Mouse (Mus musculus) kidney, embryonic 15.5 days (tissue): ENCODE measurements at regions not wholly inside any gene's neighbourhood (a gene's known extent, or its start where the extent isn't known, plus 50 kb on each side); places are given as distances from the start of the nearest gene placed in this dataset.

Experiments used
- ATAC-seq: fragments of 200-750 bp; cut with Nextera tagmentation; replicated peaks from 2 replicates; pipeline ENCODE4 v1.8.0; 2017; ENCODE audit warnings: moderate TSS enrichment; ENCODE audit not compliant: low FRiP score
- H3K27ac ChIP-seq: fragments of 300-500 bp; sonication (generic); 2 replicates; pipeline ENCODE4 v1.5.1; 2015; ENCODE audit warnings: mild to moderate bottlenecking, inconsistent platforms
- H3K27me3 ChIP-seq: fragments of 300-500 bp; sonication (generic); 2 replicates; pipeline ENCODE4 v1.6.1; 2015; ENCODE audit warnings: inconsistent platforms
- H3K36me3 ChIP-seq: fragments of 300-500 bp; sonication (generic); 2 replicates; pipeline ENCODE4 v1.6.1; 2015; ENCODE audit warnings: inconsistent platforms
- H3K4me1 ChIP-seq: fragments of 300-500 bp; sonication (generic); 2 replicates; pipeline ENCODE4 v1.6.1; 2015; ENCODE audit warnings: inconsistent platforms
- H3K4me2 ChIP-seq: fragments of 300-500 bp; sonication (generic); 2 replicates; pipeline ENCODE4 v1.6.1; 2015; ENCODE audit warnings: moderate library complexity, mild to moderate bottlenecking, inconsistent platforms
- H3K4me3 ChIP-seq: fragments of 300-500 bp; sonication (generic); replicated peaks from 2 replicates; pipeline ENCODE4 v1.5.1; 2015; ENCODE audit warnings: mild to moderate bottlenecking, inconsistent platforms
- H3K9ac ChIP-seq: fragments of 300-500 bp; sonication (generic); 2 replicates; pipeline ENCODE4 v1.6.1; 2015; ENCODE audit warnings: mild to moderate bottlenecking, inconsistent platforms
- H3K9me3 ChIP-seq: fragments of 300-500 bp; sonication (generic); replicated peaks from 2 replicates; pipeline ENCODE4 v1.6.1; 2016; ENCODE audit warnings: inconsistent platforms
- WGBS: fragments of 180-500 bp; shearing (Covaris S2); methylation state at CpG from one replicate; pipeline ENCODE4 v1.1.7; 2015; ENCODE audit warnings: mixed read lengths; 5-methylcytosine and 5-hydroxymethylcytosine counted together

DNA sequence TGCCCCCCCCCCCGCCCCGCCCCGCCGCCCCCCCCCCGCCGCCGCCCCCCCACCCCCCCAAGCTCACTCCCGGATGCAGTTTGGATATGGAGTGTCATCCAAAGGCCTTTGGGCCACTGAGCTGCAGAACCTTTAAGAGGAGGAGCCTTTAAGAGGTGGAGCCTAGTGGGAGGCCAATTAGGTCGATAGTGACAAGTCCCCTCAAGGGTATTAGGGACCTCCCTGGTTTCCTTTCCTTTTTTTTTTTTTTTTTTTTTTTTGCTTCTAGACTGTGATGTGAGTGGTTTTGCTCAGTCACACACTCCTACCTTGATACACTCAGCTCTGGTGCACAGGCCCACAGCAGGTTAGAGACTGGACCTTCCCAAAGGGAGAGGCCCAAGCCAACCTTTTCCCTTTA, 156.5 kb downstream of the Gm9376 start:
- Histone ChIP-seq H3K4me3 (no peak overlapping the region), H3K27me3 (peaks cover 24% of the 10 kb centered on the region), H3K27ac (no peak overlapping the region), H3K4me2 (no peak overlapping the region), H3K9me3 (no peaks in the 10 kb centered on the region), H3K9ac (no peak overlapping the region), H3K36me3 (no peaks in the 10 kb centered on the region), H3K4me1 (peaks cover 8% of the 10 kb centered on the region)
- no peak for ATAC-seq
- 0% methylated on average over 2 of the region's 9 CpGs for WGBS

DNA sequence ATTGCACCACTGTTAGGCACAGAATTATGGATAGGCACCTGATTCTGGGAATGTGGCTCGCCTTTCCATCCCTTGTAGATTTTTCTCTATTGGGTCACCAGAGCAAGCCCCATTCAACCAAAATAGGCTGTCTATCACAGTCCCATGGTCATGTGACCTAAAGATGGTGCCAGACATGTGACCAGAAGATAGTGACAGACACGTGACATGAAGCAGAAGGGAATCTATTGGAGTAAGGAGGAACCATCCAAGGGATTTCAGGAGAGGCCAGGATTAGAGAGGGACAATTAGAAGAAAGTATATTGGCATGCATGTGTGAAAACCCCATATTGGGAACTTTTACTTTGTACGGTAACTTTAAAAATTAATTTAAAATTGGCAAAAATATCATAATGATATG, 159.8 kb downstream of the Gm9376 start:
- WGBS = 82% methylated on average over 3 of the region's 3 CpGs
- H3K36me3 ChIP-seq = no peaks in the 10 kb centered on the region
- H3K4me2 ChIP-seq = no peak overlapping the region
- H3K4me3 ChIP-seq = no peak overlapping the region
- H3K9me3 ChIP-seq = no peaks in the 10 kb centered on the region
- H3K4me1 ChIP-seq = peaks cover 8% of the 10 kb centered on the region
- H3K9ac ChIP-seq = no peak overlapping the region
- ATAC-seq = no peak
- peaks cover 19% of the 10 kb centered on the region for H3K27me3 ChIP-seq
- H3K27ac ChIP-seq = no peak overlapping the region

DNA sequence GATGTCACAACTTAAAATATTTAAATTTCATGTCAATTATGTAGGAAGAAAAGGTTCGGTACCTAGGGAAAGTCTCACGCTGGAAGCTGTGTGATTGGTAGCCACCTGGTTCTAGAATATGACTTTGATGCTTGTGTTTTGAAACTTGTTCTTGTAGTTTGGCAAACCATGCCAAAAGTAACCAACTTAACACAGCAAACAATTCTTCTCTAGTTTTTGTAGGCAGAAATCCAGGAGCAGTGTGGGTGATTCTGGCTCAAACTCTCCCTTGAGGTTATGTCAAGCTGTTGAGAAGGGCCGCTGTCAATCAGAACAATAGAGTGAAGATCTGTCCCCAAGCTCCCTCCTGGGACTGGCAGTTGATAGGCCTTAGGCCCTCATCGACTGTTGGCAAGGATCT, 163.5 kb downstream of the Gm9376 start:
- H3K4me1 ChIP-seq = no peaks in the 10 kb centered on the region
- H3K9me3 ChIP-seq = no peaks in the 10 kb centered on the region
- WGBS = 91% methylated on average over 4 of the region's 4 CpGs
- no peak for ATAC-seq
- peaks cover 31% of the 10 kb centered on the region for H3K27me3 ChIP-seq
- no peak overlapping the region for H3K9ac ChIP-seq
- no peak overlapping the region for H3K27ac ChIP-seq
- no peak overlapping the region for H3K4me3 ChIP-seq
- no peak overlapping the region for H3K4me2 ChIP-seq
- no peaks in the 10 kb centered on the region for H3K36me3 ChIP-seq

DNA sequence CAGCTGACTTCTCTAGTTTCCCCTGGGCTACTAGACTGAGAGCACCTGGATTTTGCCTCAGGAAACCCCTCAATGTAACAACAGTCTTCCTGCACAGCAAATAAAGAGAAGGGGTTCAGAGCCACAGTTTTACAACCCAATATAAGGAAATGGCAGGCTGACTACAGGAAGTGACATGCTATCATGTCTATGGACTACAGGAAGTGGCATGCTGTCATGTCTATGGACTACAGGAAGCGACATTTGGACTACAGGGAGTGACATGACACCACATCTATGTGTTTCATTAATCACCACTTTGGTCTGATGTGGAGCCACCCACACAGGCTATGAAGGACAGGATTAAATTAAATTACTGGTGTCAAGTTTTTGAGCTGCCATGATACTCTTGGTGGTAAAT, 164.0 kb downstream of the Gm9376 start:
- H3K4me2 ChIP-seq = no peak overlapping the region
- ATAC-seq = no peak
- H3K27me3 ChIP-seq = peaks cover 35% of the 10 kb centered on the region
- H3K36me3 ChIP-seq = no peaks in the 10 kb centered on the region
- no peaks in the 10 kb centered on the region for H3K9me3 ChIP-seq
- no peak overlapping the region for H3K4me3 ChIP-seq
- H3K27ac ChIP-seq = no peak overlapping the region
- no peak overlapping the region for H3K9ac ChIP-seq
- no peaks in the 10 kb centered on the region for H3K4me1 ChIP-seq
- 80% methylated on average over 1 of the region's 1 CpGs for WGBS

DNA sequence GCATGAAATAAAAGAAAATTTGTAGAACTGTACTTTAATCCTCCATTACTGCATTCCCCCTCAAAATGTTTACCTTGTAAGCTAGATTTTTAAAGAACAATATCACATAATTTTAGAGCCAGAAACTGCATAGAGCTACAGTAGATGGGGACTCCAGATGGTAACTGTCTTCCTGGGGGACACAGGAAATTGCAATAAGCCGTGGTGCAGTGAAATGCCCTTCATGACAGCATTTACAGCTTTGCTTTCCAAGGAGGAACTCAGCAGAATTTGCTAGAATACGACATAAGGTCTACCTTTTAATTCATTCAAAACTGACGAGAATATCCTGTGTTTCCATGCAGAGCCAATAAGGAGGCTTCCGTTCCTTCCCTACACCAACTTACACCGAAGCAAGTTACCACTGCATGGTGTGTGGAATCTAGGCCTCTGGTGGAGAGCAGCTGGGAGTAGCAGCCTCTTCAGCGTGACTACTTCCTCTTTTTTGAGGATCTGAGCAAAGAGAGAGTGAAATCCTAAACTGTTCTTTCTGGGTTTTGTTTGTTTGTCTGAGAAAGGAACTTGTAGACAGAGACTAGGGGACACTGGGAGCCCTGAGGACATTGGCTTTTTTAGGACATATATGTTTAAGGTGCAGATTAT, 164.6 kb downstream of the Gm9376 start:
- H3K27me3 ChIP-seq = peaks cover 36% of the 10 kb centered on the region
- no peak overlapping the region for H3K4me3 ChIP-seq
- WGBS = 63% methylated on average over 6 of the region's 6 CpGs
- ATAC-seq = no peak
- H3K9me3 ChIP-seq = no peaks in the 10 kb centered on the region
- H3K4me1 ChIP-seq = no peaks in the 10 kb centered on the region
- no peak overlapping the region for H3K9ac ChIP-seq
- no peaks in the 10 kb centered on the region for H3K36me3 ChIP-seq
- no peak overlapping the region for H3K27ac ChIP-seq
- H3K4me2 ChIP-seq = no peak overlapping the region
